Mouse (Mus musculus): ENCODE measurements around the gene Olfr631. TPM values are rescaled to one million over a fixed set of nuclear protein-coding genes. Genes with fewer than 3 reads are reported as not detected.
"Not testable (repeated sequence)": the region's sequence is repeated elsewhere in the genome, so short reads cannot be mapped to it uniquely, and the experiment has no call there.

Gene Olfr631
- total RNA-seq (2021) = not detected

- intact Hi-C loops (cut with DNase I) = no loop called here
- no peak for DNase-seq (ENCODE audit: low spot score in 2 of 2)
Observed at GRCm38 (mm10) chr7:103928525-103928924, at the start of gene Olfr631. Olfr631 (plus strand) TSS chr7:103928825.

DNA sequence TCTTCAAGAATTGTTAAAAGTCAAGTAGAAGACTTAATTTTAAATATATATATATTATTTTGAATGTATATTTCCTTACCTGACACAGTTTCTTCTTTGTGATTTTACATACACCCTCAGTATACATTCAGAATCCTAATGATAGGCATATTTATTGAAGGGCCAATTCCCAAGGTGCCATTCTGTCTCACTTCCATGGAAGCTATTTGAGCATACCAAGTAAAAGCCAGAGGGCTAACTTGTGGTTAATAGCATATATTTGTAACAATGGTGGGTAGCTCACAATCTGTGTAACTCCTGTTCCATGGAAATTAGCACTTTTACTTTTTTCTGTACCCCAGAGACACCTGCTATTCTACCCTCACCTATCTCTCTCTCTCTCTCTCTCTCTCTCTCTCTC lies 42.5 kb upstream of the Olfr631 start, which contains the start of gene Olfr66:
Gene Olfr66, minus strand, starts transcription at position 101 of the 400 bp plus-strand sequence.
- intact Hi-C loops (cut with DNase I) = no loop called here
- DNase-seq (ENCODE audit: low spot score in 2 of 2) = no peak

DNA sequence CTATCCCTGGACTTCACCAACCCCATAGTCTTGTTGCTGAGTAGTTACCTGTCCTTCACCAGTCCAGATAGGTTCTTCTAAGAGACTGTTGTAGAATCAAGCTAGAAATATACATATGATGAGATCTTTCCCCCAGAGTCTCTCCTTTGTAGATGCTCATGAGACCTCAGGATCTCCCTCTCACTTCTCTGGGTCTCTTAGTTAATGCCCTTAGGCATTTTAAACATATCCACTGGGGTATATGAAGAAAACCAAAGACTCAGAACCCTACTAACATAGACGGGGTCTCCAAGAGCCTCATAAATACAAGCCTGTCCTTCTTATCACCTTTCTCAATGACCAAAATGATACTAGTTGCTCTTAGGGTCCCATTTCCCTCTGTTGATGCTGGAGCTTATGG lies 34.2 kb upstream of the Olfr631 start, which contains the start of gene Olfr64:
Gene Olfr64, minus strand, starts transcription at position 101 of the 400 bp plus-strand sequence.
- intact Hi-C loops (cut with DNase I) = no loop called here
- DNase-seq (ENCODE audit: low spot score in 2 of 2) = no peak

DNA sequence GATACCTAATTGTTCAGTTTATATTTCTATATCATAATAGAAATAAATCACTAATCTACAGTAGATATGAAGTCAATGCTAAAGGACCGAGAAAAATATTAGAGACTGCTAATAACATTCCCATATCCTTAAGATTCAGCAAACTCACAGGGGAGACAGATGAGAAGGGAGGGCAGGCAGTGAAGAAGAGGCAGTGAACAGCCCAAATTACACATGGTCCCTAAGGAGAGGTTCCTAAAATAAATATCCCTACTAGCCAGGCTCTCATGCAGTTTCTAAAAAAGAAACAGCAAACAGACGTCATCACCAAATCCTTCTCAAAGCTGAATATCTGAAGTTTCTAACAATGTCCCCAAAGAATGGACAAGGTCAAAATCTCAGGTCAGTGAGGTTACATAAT lies 25.4 kb upstream of the Olfr631 start, which contains the start of gene Olfr65:
Gene Olfr65, plus strand, starts transcription at position 301 of the 400 bp plus-strand sequence.
- no peak for DNase-seq (ENCODE audit: low spot score in 2 of 2)

GRCm38 (mm10) chr7:103910047-103910446 lies 18.6 kb upstream of the Olfr631 start:
- no peak for DNase-seq (ENCODE audit: low spot score in 2 of 2)
- intact Hi-C loops (cut with DNase I) = no loop called here

More for the DNA sequence above, 25.4 kb upstream of the Olfr631 start, which contains the start of gene Olfr65:
- intact Hi-C loops (cut with DNase I) = no loop called here

DNA sequence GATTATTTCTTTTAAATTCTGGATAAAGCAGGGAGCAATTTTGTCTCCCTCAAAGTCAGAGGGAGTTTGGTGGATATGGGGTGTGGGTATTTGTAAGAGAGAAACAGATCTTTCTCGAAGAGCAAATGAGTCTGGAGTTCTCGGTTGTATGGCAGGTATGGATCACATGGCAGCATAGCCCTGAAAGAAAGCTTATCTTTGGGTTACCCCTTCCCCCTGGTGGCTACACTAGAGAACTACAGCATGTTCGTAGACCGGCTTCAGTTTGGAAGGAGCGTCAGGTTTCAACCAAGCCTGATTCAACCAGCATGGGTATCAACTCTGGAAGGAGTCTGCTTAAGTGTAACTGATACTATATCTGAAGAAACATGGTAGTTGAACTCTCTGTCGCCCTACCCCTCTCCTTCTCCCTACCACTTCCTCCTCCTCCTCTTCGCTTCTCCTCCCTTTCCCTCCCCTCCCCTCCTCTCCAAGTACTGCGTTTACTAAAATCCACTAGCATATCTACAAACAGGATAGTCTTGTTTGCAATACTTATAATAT lies 15.6 kb upstream of the Olfr631 start:
- no peak for DNase-seq (ENCODE audit: low spot score in 2 of 2)
- intact Hi-C loops (cut with DNase I) = no loop called here

GRCm38 (mm10) chr7:103915338-103915737 lies 13.3 kb upstream of the Olfr631 start:
- intact Hi-C loops (cut with DNase I) = no loop called here
- DNase-seq (ENCODE audit: low spot score in 2 of 2) = no peak

DNA sequence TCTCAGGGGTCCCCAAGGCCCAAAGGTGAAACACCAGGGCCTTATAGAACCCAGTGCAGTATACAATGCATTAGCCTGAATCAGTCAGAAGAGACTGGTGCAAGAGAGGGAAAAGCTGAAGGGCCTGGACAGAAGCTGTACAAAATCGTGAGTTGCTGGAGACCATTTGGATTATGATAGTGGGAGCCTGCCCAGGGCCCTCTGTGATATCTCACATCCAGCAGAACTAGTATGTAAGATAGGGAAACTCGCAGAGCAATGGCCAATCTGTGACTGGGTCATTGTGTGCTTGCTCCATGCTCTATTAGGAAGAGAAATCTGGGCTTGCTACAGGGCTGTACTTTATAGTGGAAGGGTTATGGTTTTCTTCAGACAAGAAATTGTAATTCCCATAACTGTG lies 5.6 kb downstream of the Olfr631 start, which contains the start of gene Olfr632:
Gene Olfr632, plus strand, starts transcription at position 84 of the 400 bp plus-strand sequence.
- no peak for DNase-seq (ENCODE audit: low spot score in 2 of 2)
- intact Hi-C loops (cut with DNase I) = no loop called here

DNA sequence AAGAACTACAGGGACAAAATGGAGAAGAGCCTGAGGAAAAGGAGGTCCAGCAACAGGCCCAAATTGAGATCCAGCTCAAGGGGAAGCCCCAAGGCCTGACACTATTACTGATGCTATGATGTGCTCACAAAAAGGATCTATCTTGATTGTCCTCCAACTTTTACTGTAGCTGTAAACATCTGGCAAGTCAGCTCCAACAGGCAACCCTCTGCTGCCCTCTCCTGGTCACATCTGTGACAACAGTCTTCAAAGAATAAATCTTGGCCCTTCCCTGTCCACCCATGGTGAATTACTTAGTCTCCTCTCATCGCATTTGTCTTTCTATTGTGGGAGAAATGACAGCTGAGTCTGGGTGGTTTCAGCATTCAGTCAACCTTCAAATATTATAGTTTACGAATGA lies 14.1 kb downstream of the Olfr631 start:
- intact Hi-C loops (cut with DNase I) = no loop called here
- no peak for DNase-seq (ENCODE audit: low spot score in 2 of 2)

DNA sequence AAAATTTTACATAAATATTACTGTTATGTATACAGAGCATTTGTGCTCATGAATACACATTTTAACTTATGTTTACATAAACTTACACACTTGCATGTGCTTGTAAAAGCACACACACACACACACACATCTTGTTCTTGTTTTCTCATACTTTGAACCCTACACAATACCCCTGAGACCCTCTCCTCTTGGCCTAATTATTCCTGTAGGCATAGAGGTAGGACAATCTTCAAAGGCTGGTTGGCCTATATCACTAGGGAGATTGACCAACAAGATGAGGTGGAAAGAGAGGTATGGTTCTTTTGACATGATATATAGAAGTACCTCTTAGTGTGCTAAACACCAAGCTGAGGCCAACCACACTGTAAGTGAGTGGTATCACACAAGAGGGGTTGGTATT lies 15.5 kb downstream of the Olfr631 start, which contains the start of gene Olfr633:
Gene Olfr633, plus strand, starts transcription at position 301 of the 400 bp plus-strand sequence.
- intact Hi-C loops (cut with DNase I) = no loop called here
- no peak for DNase-seq (ENCODE audit: low spot score in 2 of 2)

- intact Hi-C loops (cut with DNase I); DNase-seq (ENCODE audit: low spot score in 2 of 2): not testable (repeated sequence)
Observed at GRCm38 (mm10) chr7:103966873-103967272, 38.2 kb downstream of the Olfr631 start.

DNA sequence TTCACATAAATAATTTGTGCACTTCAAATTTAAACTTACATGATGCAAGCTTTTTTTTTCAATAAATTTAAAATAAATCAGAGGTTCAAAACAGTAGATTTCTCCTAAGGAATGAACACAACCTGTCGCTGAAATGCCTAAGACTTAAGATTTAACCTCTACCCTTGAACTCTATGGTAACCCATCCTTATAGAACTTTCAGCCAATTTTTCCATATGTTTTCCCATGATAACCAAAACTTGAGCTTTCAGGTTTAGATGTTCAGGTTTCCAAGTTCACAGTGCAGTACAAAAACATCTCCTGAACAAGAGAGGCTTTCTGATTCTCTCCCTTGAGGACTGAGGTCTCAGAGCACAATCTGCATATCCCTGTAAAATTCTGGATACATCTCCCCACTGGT lies 42.2 kb downstream of the Olfr631 start, which contains the start of gene Olfr635:
Gene Olfr635, plus strand, starts transcription at position 301 of the 400 bp plus-strand sequence.
- intact Hi-C loops (cut with DNase I) = no loop called here

GRCm38 (mm10) chr7:103971782-103972181 lies 43.2 kb downstream of the Olfr631 start:
- intact Hi-C loops (cut with DNase I) = no loop called here
- no peak for DNase-seq (ENCODE audit: low spot score in 2 of 2)

More for the DNA sequence above, 42.2 kb downstream of the Olfr631 start, which contains the start of gene Olfr635:
- no peak for DNase-seq (ENCODE audit: low spot score in 2 of 2)

Other genes with a start within 250 kb of the Olfr631 start
- not detected for gene Olfr625-ps1, start 246.1 kb upstream of the Olfr631 start, total RNA-seq (2021)
- gene Olfr243, start 214.2 kb upstream of the Olfr631 start, total RNA-seq (2021) = not detected
- not detected for gene Olfr628, start 198.5 kb upstream of the Olfr631 start, total RNA-seq (2021)
- gene Olfr629, start 183.9 kb upstream of the Olfr631 start, total RNA-seq (2021) = not detected
- gene Olfr630, start 171.5 kb upstream of the Olfr631 start, total RNA-seq (2021) = not detected
- gene Olfr69, start 157.2 kb upstream of the Olfr631 start, total RNA-seq (2021) = not detected
- gene Olfr68, start 149.1 kb upstream of the Olfr631 start, total RNA-seq (2021) = not detected
- not detected for gene Olfr67, start 137.0 kb upstream of the Olfr631 start, total RNA-seq (2021)
- gene Hbb-bt, start 114.8 kb upstream of the Olfr631 start, total RNA-seq (2021) = 10 to 100 TPM; 49.8 to 50.7 TPM
- 100 to 1,000 TPM; 365 to 420 TPM for gene Hbb-bs, start 100.7 kb upstream of the Olfr631 start, total RNA-seq (2021)
- not detected for gene Hbb-bh2, start 88.3 kb upstream of the Olfr631 start, total RNA-seq (2021)
- not detected for gene Hbb-bh1, start 85.7 kb upstream of the Olfr631 start, total RNA-seq (2021)
- not detected for gene Hbb-y, start 75.6 kb upstream of the Olfr631 start, total RNA-seq (2021)
- gene Olfr66, start 42.6 kb upstream of the Olfr631 start, total RNA-seq (2021) = not detected
- gene Olfr64, start 34.3 kb upstream of the Olfr631 start, total RNA-seq (2021) = not detected
- gene Olfr65, start 25.3 kb upstream of the Olfr631 start, total RNA-seq (2021) = not detected
- gene Olfr632, start 5.5 kb downstream of the Olfr631 start, total RNA-seq (2021) = under 1 TPM in 1 of 2 experiments, not detected in 1; 0.25 TPM
- not detected for gene Olfr633, start 15.6 kb downstream of the Olfr631 start, total RNA-seq (2021)
- under 1 TPM; 0.02 to 0.07 TPM for gene Olfr635, start 42.3 kb downstream of the Olfr631 start, total RNA-seq (2021)
- gene Olfr638, start 69.9 kb downstream of the Olfr631 start, total RNA-seq (2021) = not detected
- gene Olfr639, start 88.5 kb downstream of the Olfr631 start, total RNA-seq (2021) = under 1 TPM; 0.12 to 0.16 TPM
- not detected for gene Olfr640, start 96.7 kb downstream of the Olfr631 start, total RNA-seq (2021)
- not detected for gene Olfr641, start 106.6 kb downstream of the Olfr631 start, total RNA-seq (2021)
- gene Olfr642, start 123.8 kb downstream of the Olfr631 start, total RNA-seq (2021) = not detected
- not detected for gene 4930516K23Rik, start 132.6 kb downstream of the Olfr631 start, total RNA-seq (2021)
- gene Olfr644, start 143.0 kb downstream of the Olfr631 start, total RNA-seq (2021) = not detected
- not detected for gene Olfr645, start 156.6 kb downstream of the Olfr631 start, total RNA-seq (2021)
- gene Olfr646, start 176.0 kb downstream of the Olfr631 start, total RNA-seq (2021) = not detected
- not detected for gene Ubqln5, start 201.0 kb downstream of the Olfr631 start, total RNA-seq (2021)
- not detected for gene Olfr643, start 208.6 kb downstream of the Olfr631 start, total RNA-seq (2021)
- not detected for gene Ubqln3, start 214.5 kb downstream of the Olfr631 start, total RNA-seq (2021)
- gene Ubqlnl, start 221.7 kb downstream of the Olfr631 start, total RNA-seq (2021) = not detected
- not detected for gene Olfm5, start 236.0 kb downstream of the Olfr631 start, total RNA-seq (2021)